Mouse (Mus musculus) hindbrain, embryonic 10.5 days (tissue): ENCODE measurements around the gene Kcnb1. TPM values are rescaled to one million over a fixed set of nuclear protein-coding genes. Genes with fewer than 3 reads are reported as not detected.

Experiments
- DNase-seq: peaks from one replicate; pipeline ENCODE4 v3.0.0-alpha.2; 2017; ENCODE audit warnings: low spot score
- H3K27ac ChIP-seq: fragments of 300-500 bp; sonication (generic); 2 replicates; pipeline ENCODE4 v1.5.1; 2016; ENCODE audit warnings: mild to moderate bottlenecking, moderate library complexity
- H3K27me3 ChIP-seq: fragments of 300-500 bp; sonication (generic); 2 replicates; pipeline ENCODE4 v1.6.1; 2016; ENCODE audit warnings: mild to moderate bottlenecking; ENCODE audit not compliant: poor library complexity, insufficient read depth, severe bottlenecking
- H3K36me3 ChIP-seq: fragments of 300-500 bp; sonication (generic); 2 replicates; pipeline ENCODE4 v1.6.1; 2016; ENCODE audit warnings: mild to moderate bottlenecking, moderate library complexity
- H3K4me1 ChIP-seq: fragments of 300-500 bp; sonication (generic); replicated peaks from 2 replicates; pipeline ENCODE4 v1.6.1; 2016; ENCODE audit warnings: mild to moderate bottlenecking
- H3K4me3 ChIP-seq: fragments of 300-500 bp; sonication (generic); 2 replicates; pipeline ENCODE4 v1.5.1; 2016; ENCODE audit warnings: mild to moderate bottlenecking, moderate library complexity
- H3K9me3 ChIP-seq: fragments of 300-500 bp; sonication (generic); 2 replicates; pipeline ENCODE4 v1.6.1; 2016; ENCODE audit warnings: mild to moderate bottlenecking, moderate library complexity
- WGBS: fragments of 180-500 bp; shearing (Covaris S2); methylation state at CpG from one replicate; pipeline ENCODE4 v1.1.7; 2016; 5-methylcytosine and 5-hydroxymethylcytosine counted together
- polyA plus RNA-seq: library from polyadenylated mRNA; unstranded; fragments of >200 nt; fragmentation: Nextera tagmentation; extraction: Ambion mirVana; gene quantifications from 2 replicates; pipeline ENCODE4 v1.2.1, GENCODE M21; 2016

Kcnb1 gene
- polyA plus RNA-seq, 1 experiment from 2014 or later, result 0.89 TPM

- Histone ChIP-seq H3K4me3 (no peak overlapping the region), H3K27me3 (peaks cover 8% of the 10 kb centered on the region; the same call in 1 of the 2 replicates), H3K4me1 (peaks cover 33% of the 10 kb centered on the region), H3K36me3 (no peaks in the 10 kb centered on the region), H3K9me3 (no peaks in the 10 kb centered on the region), H3K27ac (peak overlapping the region; percentile 69)
- DNase-seq, result peak; percentile 7
- 36% methylated on average over 9 of the region's 9 CpGs for WGBS
Measured at GRCm38 (mm10) chr2:167130050-167130770, 59.7 kb downstream of the Kcnb1 start.

DNA sequence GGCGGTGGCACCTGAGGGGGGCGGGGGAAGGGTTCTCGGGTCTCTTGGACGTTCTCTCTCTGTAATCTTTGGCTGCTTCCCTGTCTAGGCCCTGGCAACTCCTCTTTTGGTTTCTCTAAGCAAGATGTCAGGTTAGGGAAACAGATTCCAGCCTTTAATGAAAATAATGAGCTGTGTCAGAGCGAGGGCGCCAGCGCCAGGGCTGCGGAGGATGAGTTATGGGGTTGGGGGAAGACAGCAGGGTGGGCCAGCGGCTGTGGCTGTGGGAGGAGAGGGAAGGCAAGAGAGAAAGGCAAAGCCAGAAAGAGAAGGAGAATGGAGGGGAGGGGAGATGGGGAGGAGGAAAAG is 60.4 kb downstream of the Kcnb1 start:
- H3K4me1 ChIP-seq, result peaks cover 33% of the 10 kb centered on the region
- H3K9me3 ChIP-seq, result no peaks in the 10 kb centered on the region
- DNase-seq, result no peak
- H3K36me3 ChIP-seq, result no peaks in the 10 kb centered on the region
- H3K27me3 ChIP-seq, result peaks cover 8% of the 10 kb centered on the region; the same call in 1 of the 2 replicates
- WGBS, result 26% methylated on average over 9 of the region's 9 CpGs
- H3K27ac ChIP-seq, result peak overlapping the region; percentile 69
- peak overlapping the region; percentile 33 for H3K4me3 ChIP-seq

DNA sequence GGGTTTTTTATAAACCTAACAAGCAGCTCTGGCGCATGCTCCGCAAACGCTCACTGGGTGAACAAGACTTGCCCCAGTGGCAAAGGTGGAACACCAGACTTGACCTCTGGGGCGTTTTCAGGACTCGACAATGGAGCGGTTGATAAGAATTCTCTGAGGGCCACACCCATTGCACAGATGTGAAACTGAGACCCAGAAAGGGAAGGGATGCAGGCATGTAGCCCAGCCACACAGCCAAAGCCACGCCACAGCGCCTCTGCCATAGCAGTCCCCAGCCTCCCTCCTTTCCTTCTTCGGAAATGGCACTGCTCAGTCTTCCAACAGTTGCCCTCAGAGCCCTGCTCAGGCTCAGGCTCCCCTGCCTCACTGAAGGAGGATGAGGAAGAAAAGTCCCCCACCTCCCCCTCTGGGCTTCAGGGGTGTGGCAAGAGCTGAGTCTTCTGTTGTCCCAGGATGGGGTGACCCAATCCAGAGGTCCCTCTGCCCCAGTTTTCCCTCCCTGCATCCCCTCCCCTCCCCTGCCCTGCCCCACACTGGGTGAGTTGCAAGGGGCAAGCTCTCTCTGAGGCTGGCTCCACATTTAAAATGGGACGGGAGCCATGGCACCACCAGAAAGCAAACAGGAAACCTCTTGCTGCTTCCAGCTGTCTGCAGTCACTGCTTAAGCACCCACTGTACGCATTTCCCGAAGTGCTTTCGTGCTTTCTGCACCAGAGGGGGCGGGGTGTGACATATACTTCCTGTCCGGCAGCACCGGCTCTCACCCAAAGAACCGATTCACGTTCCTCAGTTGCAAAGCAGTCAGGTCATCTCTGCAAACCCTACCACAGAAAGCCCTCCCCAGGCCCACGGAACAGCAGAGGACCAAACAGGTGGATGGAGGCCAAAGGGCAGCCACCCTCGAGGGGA is 61.0 kb downstream of the Kcnb1 start:
- Histone ChIP-seq H3K4me3 (peak overlapping the region; percentile 33), H3K27ac (peak overlapping the region; percentile 69), H3K4me1 (peaks cover 35% of the 10 kb centered on the region), H3K36me3 (no peaks in the 10 kb centered on the region), H3K27me3 (peaks cover 8% of the 10 kb centered on the region; the same call in 1 of the 2 replicates), H3K9me3 (no peaks in the 10 kb centered on the region)
- 43% methylated on average over 20 of the region's 20 CpGs for WGBS
- peak; percentile 23 for DNase-seq

GRCm38 (mm10) chr2:167127404-167127803 is 62.6 kb downstream of the Kcnb1 start:
- WGBS, result 94% methylated on average over 5 of the region's 5 CpGs
- Histone ChIP-seq H3K27me3 (peaks cover 8% of the 10 kb centered on the region; the same call in 1 of the 2 replicates), H3K4me3 (no peak overlapping the region), H3K4me1 (peaks cover 33% of the 10 kb centered on the region), H3K36me3 (no peaks in the 10 kb centered on the region), H3K27ac (no peak overlapping the region), H3K9me3 (no peaks in the 10 kb centered on the region)
- DNase-seq, result no peak

GRCm38 (mm10) chr2:167125781-167126180 is 64.2 kb downstream of the Kcnb1 start:
- Histone ChIP-seq H3K27me3 (peaks cover 8% of the 10 kb centered on the region; the same call in 1 of the 2 replicates), H3K4me1 (peaks cover 41% of the 10 kb centered on the region), H3K27ac (no peak overlapping the region), H3K4me3 (no peak overlapping the region), H3K9me3 (no peaks in the 10 kb centered on the region), H3K36me3 (no peaks in the 10 kb centered on the region)
- DNase-seq, result no peak
- WGBS, result 76% methylated on average over 4 of the region's 4 CpGs

- H3K27me3 ChIP-seq, result peaks cover 4% of the 10 kb centered on the region; the same call in 1 of the 2 replicates
- no peaks in the 10 kb centered on the region for H3K9me3 ChIP-seq
- peaks cover 31% of the 10 kb centered on the region for H3K4me1 ChIP-seq
- no peak for DNase-seq
- H3K4me3 ChIP-seq, result no peak overlapping the region
- 0 out of 2 replicates have a peak overlapping the region, but pooled peaks have one; percentile 23 for H3K27ac ChIP-seq
- no peaks in the 10 kb centered on the region for H3K36me3 ChIP-seq
- WGBS, result 59% methylated on average over 11 of the region's 11 CpGs
Measured at GRCm38 (mm10) chr2:167123936-167124335, 66.0 kb downstream of the Kcnb1 start.

- Histone ChIP-seq H3K9me3 (no peaks in the 10 kb centered on the region), H3K27ac (no peak overlapping the region), H3K4me3 (no peak overlapping the region), H3K27me3 (no peaks in the 10 kb centered on the region), H3K36me3 (no peaks in the 10 kb centered on the region), H3K4me1 (peaks cover 28% of the 10 kb centered on the region)
- WGBS, result 97% methylated on average over 6 of the region's 6 CpGs
- DNase-seq, result no peak
Measured at GRCm38 (mm10) chr2:167122737-167123136, 67.2 kb downstream of the Kcnb1 start.

- 83% methylated on average over 7 of the region's 7 CpGs for WGBS
- H3K27me3 ChIP-seq, result no peaks in the 10 kb centered on the region
- H3K9me3 ChIP-seq, result no peaks in the 10 kb centered on the region
- no peak for DNase-seq
- no peak overlapping the region for H3K4me3 ChIP-seq
- 0 out of 2 replicates have a peak overlapping the region, but pooled peaks have one; percentile 24 for H3K27ac ChIP-seq
- H3K4me1 ChIP-seq, result peaks cover 29% of the 10 kb centered on the region
- H3K36me3 ChIP-seq, result no peaks in the 10 kb centered on the region
Measured at GRCm38 (mm10) chr2:167121996-167122395, 68.0 kb downstream of the Kcnb1 start.

DNA sequence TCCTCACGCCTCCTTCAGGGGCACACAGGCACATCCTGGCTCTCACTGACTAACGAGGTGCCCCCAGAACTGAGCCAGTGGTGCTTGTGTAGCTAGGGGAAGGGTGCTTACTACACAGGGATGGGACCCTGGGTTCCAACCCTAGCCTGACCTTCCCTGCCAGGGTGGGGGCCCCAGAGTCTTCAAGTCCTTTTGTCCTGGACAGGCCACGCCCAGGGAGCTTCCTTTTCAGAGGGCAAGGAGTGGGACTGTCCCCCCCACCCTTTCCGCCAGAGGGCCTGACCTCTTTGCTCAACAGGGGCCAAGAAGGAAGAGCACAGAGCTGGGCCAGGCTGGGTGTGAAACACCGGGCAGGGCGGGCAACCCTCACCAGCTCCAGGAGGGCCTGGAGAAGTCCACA is 68.7 kb downstream of the Kcnb1 start:
- WGBS, result 59% methylated on average over 6 of the region's 6 CpGs
- H3K27me3 ChIP-seq, result no peaks in the 10 kb centered on the region
- H3K4me3 ChIP-seq, result no peak overlapping the region
- H3K9me3 ChIP-seq, result no peaks in the 10 kb centered on the region
- DNase-seq, result no peak
- peak overlapping the region; percentile 46 for H3K27ac ChIP-seq
- peaks cover 29% of the 10 kb centered on the region for H3K4me1 ChIP-seq
- H3K36me3 ChIP-seq, result no peaks in the 10 kb centered on the region

DNA sequence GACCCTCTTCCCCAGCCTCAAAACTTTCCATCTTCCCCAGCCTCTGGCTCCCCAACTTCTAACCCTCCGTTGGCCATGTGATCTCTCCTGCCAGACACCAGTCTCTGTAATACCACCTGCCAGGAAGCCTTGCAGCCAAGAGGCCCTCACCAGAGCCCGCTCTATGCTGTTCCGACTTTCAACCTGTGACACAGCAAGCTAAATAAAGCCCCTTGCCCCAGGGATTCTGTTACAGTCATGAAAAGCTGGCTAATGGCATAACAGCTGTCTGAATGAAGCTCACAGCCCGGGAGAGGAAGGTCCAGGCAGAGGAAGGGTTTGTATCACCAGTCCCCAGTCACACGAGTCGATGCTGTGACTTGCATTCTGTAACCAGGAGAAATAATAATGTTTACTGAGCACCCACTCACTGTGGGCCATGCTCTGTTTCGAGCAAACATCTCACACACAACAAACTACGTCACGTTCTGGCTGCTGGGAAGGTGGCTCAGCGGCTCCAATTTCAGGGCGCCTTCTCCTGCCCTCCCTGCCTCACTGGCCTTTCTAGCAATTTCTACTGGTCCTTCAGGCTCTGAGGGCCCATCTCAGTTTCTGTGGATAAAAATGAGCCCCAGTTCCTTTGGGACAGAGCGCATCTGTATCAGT is 69.6 kb downstream of the Kcnb1 start:
- H3K4me3 ChIP-seq, result no peak overlapping the region
- DNase-seq, result no peak
- 80% methylated on average over 12 of the region's 12 CpGs for WGBS
- no peaks in the 10 kb centered on the region for H3K27me3 ChIP-seq
- H3K36me3 ChIP-seq, result no peaks in the 10 kb centered on the region
- H3K27ac ChIP-seq, result peak overlapping the region; percentile 68; the same call in 1 of the 2 replicates
- H3K9me3 ChIP-seq, result no peaks in the 10 kb centered on the region
- peaks cover 29% of the 10 kb centered on the region for H3K4me1 ChIP-seq

GRCm38 (mm10) chr2:167118046-167118445 is 71.9 kb downstream of the Kcnb1 start:
- Histone ChIP-seq H3K27ac (no peak overlapping the region), H3K9me3 (no peaks in the 10 kb centered on the region), H3K27me3 (no peaks in the 10 kb centered on the region), H3K4me1 (peaks cover 28% of the 10 kb centered on the region), H3K36me3 (no peaks in the 10 kb centered on the region), H3K4me3 (no peak overlapping the region)
- WGBS, result 78% methylated on average over 10 of the region's 10 CpGs
- no peak for DNase-seq

- H3K9me3 ChIP-seq, result no peaks in the 10 kb centered on the region
- no peaks in the 10 kb centered on the region for H3K36me3 ChIP-seq
- H3K4me3 ChIP-seq, result no peak overlapping the region
- H3K27me3 ChIP-seq, result no peaks in the 10 kb centered on the region
- 45% methylated on average over 6 of the region's 6 CpGs for WGBS
- peak; percentile 85 for DNase-seq
- no peak overlapping the region for H3K27ac ChIP-seq
- H3K4me1 ChIP-seq, result 0 out of 2 replicates have a peak, but pooled peaks cover 8% of the 10 kb centered on the region
Measured at GRCm38 (mm10) chr2:167112737-167113136, 77.2 kb downstream of the Kcnb1 start.
